Mouse (Mus musculus) adipocyte (in vitro differentiated cells): ENCODE measurements around the gene Ppp4r3a.
A peak's percentile ranks its signal among the peaks of the same experiment; 100 is the strongest.
"Not testable (repeated sequence)": the region's sequence is repeated elsewhere in the genome, so short reads cannot be mapped to it uniquely, and the experiment has no call there.

Source experiments
- DNase-seq: peaks from one replicate; pipeline ENCODE4 v3.0.0-alpha.2; 2016; ENCODE audit warnings: low spot score

Ppp4r3a gene

GRCm38 (mm10) chr12:101028954-101029731 lies 54.4 kb downstream of the Ppp4r3a start, which contains the start of gene Ccdc88c:
TSS of gene Ccdc88c (minus strand) at chr12:101029056.
- peak; percentile 74 for DNase-seq

GRCm38 (mm10) chr12:101028247-101028953 lies 55.1 kb downstream of the Ppp4r3a start:
- no peak for DNase-seq

GRCm38 (mm10) chr12:101027451-101028246 lies 55.9 kb downstream of the Ppp4r3a start:
- no peak for DNase-seq

- DNase-seq, result no peak
Observed at GRCm38 (mm10) chr12:101026946-101027345, 56.6 kb downstream of the Ppp4r3a start.

- DNase-seq, result no peak
Observed at GRCm38 (mm10) chr12:101026518-101026917, 57.0 kb downstream of the Ppp4r3a start.

- no peak for DNase-seq
Observed at GRCm38 (mm10) chr12:101026025-101026424, 57.5 kb downstream of the Ppp4r3a start.

- DNase-seq, result no peak
Observed at GRCm38 (mm10) chr12:101025379-101025778, 58.1 kb downstream of the Ppp4r3a start.

GRCm38 (mm10) chr12:101024824-101025223 lies 58.7 kb downstream of the Ppp4r3a start:
- DNase-seq, result no peak

- no peak for DNase-seq
Observed at GRCm38 (mm10) chr12:101023143-101023542, 60.4 kb downstream of the Ppp4r3a start.

- DNase-seq, result no peak
Observed at GRCm38 (mm10) chr12:101022353-101022752, 61.1 kb downstream of the Ppp4r3a start.

- no peak for DNase-seq
Observed at GRCm38 (mm10) chr12:101021484-101022226, 61.8 kb downstream of the Ppp4r3a start.

GRCm38 (mm10) chr12:101020210-101021015 lies 63.1 kb downstream of the Ppp4r3a start:
- no peak for DNase-seq

- no peak for DNase-seq
Observed at GRCm38 (mm10) chr12:101019443-101019842, 64.1 kb downstream of the Ppp4r3a start.

GRCm38 (mm10) chr12:101019031-101019430 lies 64.5 kb downstream of the Ppp4r3a start:
- no peak for DNase-seq

GRCm38 (mm10) chr12:101017971-101018371 lies 65.5 kb downstream of the Ppp4r3a start:
- DNase-seq, result no peak

- DNase-seq, result no peak
Observed at GRCm38 (mm10) chr12:101016412-101016928, 67.0 kb downstream of the Ppp4r3a start.

- no peak for DNase-seq
Observed at GRCm38 (mm10) chr12:101015926-101016325, 67.6 kb downstream of the Ppp4r3a start.

GRCm38 (mm10) chr12:101015165-101015560 lies 68.3 kb downstream of the Ppp4r3a start:
- no peak for DNase-seq

GRCm38 (mm10) chr12:101014549-101015164 lies 68.8 kb downstream of the Ppp4r3a start:
- DNase-seq, result no peak

GRCm38 (mm10) chr12:101013668-101014067 lies 69.8 kb downstream of the Ppp4r3a start:
- DNase-seq, result not testable (repeated sequence)
